24 mouse cellular contexts compared by ENCODE assay signal in genomic region chr10:73947799-73948198, GRCm38 (mm10).
"Had no signal": no experiment of that assay in that cellular context is flagged by ENCODE, and none has a peak within 500 bp of the region (broad histone marks: within the 10 kb centered on the region; RNA-seq: fewer than 3 reads in every experiment).

No protein-coding gene starts in this region.

- H3K27me3 ChIP-seq: heart, embryonic 12.5 days; hindbrain, embryonic 12.5 days; intestine, embryonic 15.5 days; limb, embryonic 12.5 days had no signal

- H3K4me2 ChIP-seq: heart, embryonic 12.5 days; hindbrain, embryonic 12.5 days; hindbrain, embryonic 14.5 days; intestine, embryonic 15.5 days; limb, embryonic 12.5 days had no signal

- DNase-seq: gastrocnemius, adult 2 months; gastrocnemius, postnatal 10 days; gastrocnemius, postnatal 25 days; heart, adult 18-20 months; heart, postnatal 10 days; heart, postnatal 4 days; kidney, adult 18-20 months; kidney, adult 8-10 months; kidney, postnatal 10 days; kidney, postnatal 25 days; kidney, postnatal 4 days had no signal

- H3K9me3 ChIP-seq: heart, embryonic 10.5 days; heart, embryonic 12.5 days; hindbrain, embryonic 10.5 days; hindbrain, embryonic 12.5 days; intestine, embryonic 15.5 days; limb, embryonic 10.5 days; limb, embryonic 12.5 days had no signal

- H3K27ac ChIP-seq: gastrocnemius, adult 2 months; heart, embryonic 10.5 days; hindbrain, embryonic 10.5 days; hindbrain, embryonic 12.5 days; hindbrain, embryonic 14.5 days; intestine, embryonic 15.5 days; layer of hippocampus, adult 2 months; left cerebral cortex, adult 2 months; limb, embryonic 10.5 days; limb, embryonic 12.5 days had no signal

- ATAC-seq: hindbrain, embryonic 16.5 days; inflammation-experienced regulatory T-cells, adult 6 months; intestine, embryonic 15.5 days; intestine, postnatal 0 days had no signal

- H3K4me3 ChIP-seq: gastrocnemius, adult 2 months; heart, embryonic 10.5 days; heart, embryonic 12.5 days; hindbrain, embryonic 10.5 days; hindbrain, embryonic 12.5 days; intestine, embryonic 15.5 days; layer of hippocampus, adult 2 months; left cerebral cortex, adult 2 months; limb, embryonic 10.5 days; limb, embryonic 12.5 days had no signal

- H3K36me3 ChIP-seq: heart, embryonic 10.5 days; heart, embryonic 12.5 days; hindbrain, embryonic 10.5 days; hindbrain, embryonic 12.5 days; intestine, embryonic 15.5 days; limb, embryonic 10.5 days; limb, embryonic 12.5 days had no signal

- H3K9ac ChIP-seq: heart, embryonic 12.5 days; hindbrain, embryonic 12.5 days; hindbrain, embryonic 14.5 days; intestine, embryonic 15.5 days; limb, embryonic 12.5 days had no signal

- H3K4me1 ChIP-seq: heart, embryonic 10.5 days; heart, embryonic 12.5 days; hindbrain, embryonic 10.5 days; hindbrain, embryonic 12.5 days; intestine, embryonic 15.5 days; limb, embryonic 10.5 days; limb, embryonic 12.5 days had no signal
